Mouse (Mus musculus) embryonic facial prominence, embryonic 10.5 days (tissue): ENCODE data around the gene Rbm39. TPM values are rescaled to one million over a fixed set of nuclear protein-coding genes. Genes with fewer than 3 reads are reported as not detected.

Experiments
- DNase-seq: peaks from one replicate; pipeline ENCODE4 v3.0.0-alpha.2; 2017; ENCODE audit warnings: low spot score
- H3K27ac ChIP-seq: fragments of 300-500 bp; sonication (generic); replicated peaks from 2 replicates; pipeline ENCODE4 v1.5.1; 2016; ENCODE audit warnings: mild to moderate bottlenecking
- H3K27me3 ChIP-seq: fragments of 300-500 bp; sonication (generic); replicated peaks from 2 replicates; pipeline ENCODE4 v1.6.1; 2016; ENCODE audit warnings: low read depth, mild to moderate bottlenecking; ENCODE audit not compliant: poor library complexity, severe bottlenecking
- H3K36me3 ChIP-seq: fragments of 300-500 bp; sonication (generic); replicated peaks from 2 replicates; pipeline ENCODE4 v1.6.1; 2016; ENCODE audit warnings: mild to moderate bottlenecking, moderate library complexity
- H3K4me1 ChIP-seq: fragments of 300-500 bp; sonication (generic); 2 replicates; pipeline ENCODE4 v1.6.1; 2016
- H3K4me3 ChIP-seq: fragments of 300-500 bp; sonication (generic); 2 replicates; pipeline ENCODE4 v1.5.1; 2016; ENCODE audit warnings: mild to moderate bottlenecking, moderate library complexity
- H3K9me3 ChIP-seq: fragments of 300-500 bp; sonication (generic); 2 replicates; pipeline ENCODE4 v1.6.1; 2016; ENCODE audit warnings: mild to moderate bottlenecking
- WGBS: fragments of 180-500 bp; shearing (Covaris S2); methylation state at CpG from one replicate; pipeline ENCODE4 v1.1.7; 2016; 5-methylcytosine and 5-hydroxymethylcytosine counted together
- polyA plus RNA-seq: library from polyadenylated mRNA; unstranded; fragments of >200 nt; fragmentation: Nextera tagmentation; extraction: Ambion mirVana; gene quantifications from 2 replicates; pipeline ENCODE4 v1.2.1, GENCODE M21; 2016

Gene Rbm39
- polyA plus RNA-seq, 1 experiment from 2014 or later: 577 TPM

DNA sequence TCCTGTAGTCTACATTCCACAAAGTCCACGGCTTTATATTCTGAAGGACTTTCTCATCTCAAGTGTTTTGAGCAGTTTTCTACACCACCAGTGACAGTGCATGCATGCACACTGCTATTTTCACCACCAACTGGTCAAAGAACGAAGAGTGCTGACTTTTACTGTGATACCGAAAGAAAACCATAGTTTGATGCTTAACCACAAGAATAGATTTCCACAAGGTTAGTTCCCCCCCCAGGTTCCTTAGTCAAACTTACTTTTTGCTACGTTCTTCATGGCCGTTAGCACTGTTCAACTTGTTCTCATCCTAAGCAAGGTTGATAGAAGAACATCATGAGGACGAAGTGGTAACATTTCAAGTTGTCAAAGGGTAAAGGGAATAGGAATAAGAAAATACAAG lies 3.0 kb downstream of the Rbm39 start:
- 88% methylated on average over 6 of the region's 6 CpGs for WGBS
- peaks cover 27% of the 10 kb centered on the region for H3K4me1 ChIP-seq
- H3K27me3 ChIP-seq: no peaks in the 10 kb centered on the region
- peaks cover 70% of the 10 kb centered on the region for H3K36me3 ChIP-seq
- H3K9me3 ChIP-seq: no peaks in the 10 kb centered on the region
- DNase-seq: no peak
- no peak overlapping the region for H3K27ac ChIP-seq
- no peak overlapping the region for H3K4me3 ChIP-seq

DNA sequence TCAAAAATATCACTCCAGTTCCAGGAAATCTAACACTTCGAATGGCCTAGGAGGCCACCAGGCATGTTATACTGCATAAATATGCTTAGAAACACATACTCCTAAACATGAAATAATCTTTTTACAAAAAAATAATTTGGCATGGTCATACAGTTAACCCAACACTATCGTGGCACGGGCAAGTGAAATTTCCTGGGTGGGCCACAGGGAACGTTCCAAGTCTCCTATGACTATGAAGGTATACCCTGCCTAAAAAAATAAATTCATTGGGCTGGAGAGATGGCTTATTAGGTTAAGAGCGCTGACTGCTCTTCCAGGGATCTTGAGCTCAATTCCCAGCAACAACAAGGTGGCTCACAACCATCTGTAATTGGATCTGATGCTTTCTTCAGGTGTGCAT lies 13.5 kb downstream of the Rbm39 start:
- no peak overlapping the region for H3K4me3 ChIP-seq
- H3K4me1 ChIP-seq: no peaks in the 10 kb centered on the region
- no peaks in the 10 kb centered on the region for H3K9me3 ChIP-seq
- peaks cover 100% of the 10 kb centered on the region for H3K36me3 ChIP-seq
- 94% methylated on average over 5 of the region's 5 CpGs for WGBS
- no peaks in the 10 kb centered on the region for H3K27me3 ChIP-seq
- no peak for DNase-seq
- no peak overlapping the region for H3K27ac ChIP-seq

DNA sequence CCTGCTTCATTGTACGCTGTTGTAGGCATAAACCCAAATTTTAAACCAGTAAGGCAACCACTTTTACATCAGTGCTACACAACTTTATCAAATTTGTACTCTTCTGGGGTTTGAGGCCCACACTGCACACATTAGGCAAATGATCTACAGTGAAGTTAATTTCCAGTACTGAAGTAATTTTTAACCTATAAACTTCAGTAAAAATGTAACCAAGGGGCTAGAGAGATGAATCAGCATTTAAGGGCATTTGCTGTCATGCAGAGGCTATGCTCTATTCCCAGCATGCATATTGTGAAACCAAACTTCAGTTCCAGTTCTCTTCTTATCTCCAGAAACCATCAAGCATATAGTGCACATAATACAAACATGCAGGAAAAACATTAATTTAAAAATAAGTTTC lies 14.6 kb downstream of the Rbm39 start:
- Histone ChIP-seq H3K4me3 (no peak overlapping the region), H3K27ac (no peak overlapping the region), H3K9me3 (no peaks in the 10 kb centered on the region), H3K4me1 (no peaks in the 10 kb centered on the region), H3K27me3 (no peaks in the 10 kb centered on the region), H3K36me3 (peaks cover 100% of the 10 kb centered on the region)
- no peak for DNase-seq
- 97% methylated on average over 1 of the region's 1 CpGs for WGBS

DNA sequence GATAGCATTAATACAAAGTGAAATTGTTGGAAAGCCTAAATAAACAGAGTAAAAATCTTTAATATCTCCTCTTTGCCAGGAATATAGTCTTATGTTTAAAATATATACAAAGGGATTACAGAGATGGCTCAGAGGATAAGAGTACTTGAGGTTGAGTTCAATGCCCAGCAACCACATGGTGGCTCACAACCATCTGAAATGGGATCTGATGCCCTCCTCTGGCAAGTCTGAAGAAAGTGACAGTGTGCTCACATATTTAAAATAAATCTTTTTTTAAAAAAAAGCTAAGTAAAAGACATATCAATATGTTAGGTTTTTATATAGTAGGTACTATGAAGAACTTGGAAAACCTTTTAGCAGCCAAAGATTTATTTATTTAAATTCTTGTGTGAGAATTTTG lies 28.5 kb downstream of the Rbm39 start:
- Histone ChIP-seq H3K4me3 (no peak overlapping the region), H3K36me3 (peaks cover 100% of the 10 kb centered on the region), H3K9me3 (no peaks in the 10 kb centered on the region), H3K27ac (no peak overlapping the region), H3K4me1 (no peaks in the 10 kb centered on the region), H3K27me3 (no peaks in the 10 kb centered on the region)
- no peak for DNase-seq

DNA sequence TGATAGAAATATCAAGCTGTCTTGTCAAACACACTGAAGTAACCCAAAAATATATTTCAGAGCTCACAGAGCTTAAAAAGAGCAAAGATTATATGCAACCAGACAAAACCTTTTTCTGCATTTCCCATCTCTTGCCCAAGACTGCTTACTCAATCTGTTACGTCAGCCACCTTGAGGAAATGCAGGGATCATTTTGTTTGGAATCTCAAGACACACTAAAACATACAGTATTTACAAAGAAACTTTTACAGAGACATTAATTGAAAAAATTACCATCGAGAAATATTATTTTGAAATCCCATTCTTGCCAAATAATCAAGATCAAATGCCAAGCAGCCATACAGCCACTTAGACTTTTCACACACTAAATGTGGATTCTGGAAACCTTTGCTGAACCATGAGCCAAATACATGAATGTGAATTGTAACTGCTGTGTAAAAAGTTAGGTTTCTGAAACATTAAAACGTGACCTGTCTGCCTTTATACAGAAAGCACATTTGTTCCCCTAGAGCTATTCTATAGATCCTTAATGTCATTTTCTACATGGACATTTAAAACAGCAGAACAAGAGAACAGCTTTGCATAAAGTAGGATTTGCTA lies 32.6 kb downstream of the Rbm39 start:
- DNase-seq: no peak
- Histone ChIP-seq H3K4me3 (no peak overlapping the region), H3K9me3 (no peaks in the 10 kb centered on the region), H3K27ac (no peak overlapping the region), H3K27me3 (no peaks in the 10 kb centered on the region), H3K4me1 (peaks cover 21% of the 10 kb centered on the region), H3K36me3 (peaks cover 64% of the 10 kb centered on the region)
- 94% methylated on average over 3 of the region's 3 CpGs for WGBS

DNA sequence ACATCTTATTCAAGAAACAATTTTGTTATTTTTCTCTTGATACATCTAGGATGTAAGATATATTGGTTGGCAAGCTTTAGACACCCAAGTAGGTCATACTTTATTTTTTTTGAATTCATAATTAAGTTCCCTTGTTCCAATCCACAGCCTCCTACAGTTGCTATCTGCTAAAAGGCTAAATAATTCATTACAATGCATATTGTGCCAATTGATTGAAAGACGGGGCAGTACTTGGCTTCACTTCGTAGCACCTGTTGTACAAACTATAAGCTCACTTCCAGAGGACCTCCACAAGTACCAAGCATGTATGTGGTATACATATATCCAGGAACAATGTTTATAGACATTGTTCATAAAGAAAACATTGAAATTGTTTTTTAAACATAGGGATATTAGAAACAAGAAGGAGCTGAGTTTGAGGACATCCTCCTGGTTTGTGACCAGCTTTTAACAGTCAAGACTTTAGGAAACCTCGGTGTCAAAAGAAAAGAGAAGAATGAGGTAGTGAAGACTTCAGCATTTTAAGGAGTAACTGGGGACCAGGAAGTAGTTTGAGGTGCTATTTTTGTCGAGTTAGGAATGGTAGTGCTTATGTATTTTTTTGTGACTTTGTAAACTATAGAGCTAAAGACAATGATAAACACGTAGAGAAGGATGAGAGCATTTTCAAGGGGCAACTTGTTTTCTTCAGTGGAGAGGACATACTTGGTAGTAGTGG lies 33.6 kb downstream of the Rbm39 start:
- Histone ChIP-seq H3K9me3 (no peaks in the 10 kb centered on the region), H3K4me3 (no peak overlapping the region), H3K27me3 (no peaks in the 10 kb centered on the region), H3K4me1 (peaks cover 21% of the 10 kb centered on the region), H3K36me3 (peaks cover 61% of the 10 kb centered on the region), H3K27ac (no peak overlapping the region)
- DNase-seq: no peak
- WGBS: 78% methylated on average over 5 of the region's 5 CpGs

DNA sequence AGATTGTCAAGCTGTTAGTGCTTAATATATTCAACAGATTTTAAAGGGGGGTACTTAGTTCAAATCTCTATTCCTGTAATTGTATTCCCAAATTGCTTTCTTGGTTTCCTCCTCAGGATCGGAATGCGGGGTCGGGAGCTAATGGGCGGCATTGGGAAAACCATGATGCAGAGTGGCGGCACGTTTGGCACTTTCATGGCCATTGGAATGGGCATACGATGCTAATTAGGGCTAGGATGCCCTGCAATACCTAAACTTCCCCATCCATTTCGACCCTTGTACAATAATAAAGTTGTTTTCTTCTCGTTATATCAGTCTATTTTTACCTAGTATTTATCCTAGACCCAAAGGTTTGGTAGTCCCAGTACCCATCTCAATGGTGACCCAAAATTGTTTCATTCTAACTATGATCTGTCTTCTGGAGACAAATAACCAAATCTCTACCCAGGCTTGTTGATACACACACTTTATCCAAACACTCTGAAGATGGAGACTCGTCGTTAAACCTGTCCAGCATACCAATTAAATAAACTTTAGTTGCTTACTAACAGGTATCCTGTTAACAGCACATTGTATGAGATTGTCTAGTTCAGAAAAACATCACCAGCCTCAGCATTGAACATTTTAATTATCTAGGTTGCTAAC lies 34.4 kb downstream of the Rbm39 start:
- DNase-seq: no peak
- Histone ChIP-seq H3K4me1 (peaks cover 21% of the 10 kb centered on the region), H3K36me3 (peaks cover 57% of the 10 kb centered on the region), H3K27me3 (no peaks in the 10 kb centered on the region), H3K4me3 (peak overlapping the region; percentile 81; the same call in 1 of the 2 replicates), H3K9me3 (no peaks in the 10 kb centered on the region), H3K27ac (no peak overlapping the region)
- WGBS: 67% methylated on average over 11 of the region's 11 CpGs

DNA sequence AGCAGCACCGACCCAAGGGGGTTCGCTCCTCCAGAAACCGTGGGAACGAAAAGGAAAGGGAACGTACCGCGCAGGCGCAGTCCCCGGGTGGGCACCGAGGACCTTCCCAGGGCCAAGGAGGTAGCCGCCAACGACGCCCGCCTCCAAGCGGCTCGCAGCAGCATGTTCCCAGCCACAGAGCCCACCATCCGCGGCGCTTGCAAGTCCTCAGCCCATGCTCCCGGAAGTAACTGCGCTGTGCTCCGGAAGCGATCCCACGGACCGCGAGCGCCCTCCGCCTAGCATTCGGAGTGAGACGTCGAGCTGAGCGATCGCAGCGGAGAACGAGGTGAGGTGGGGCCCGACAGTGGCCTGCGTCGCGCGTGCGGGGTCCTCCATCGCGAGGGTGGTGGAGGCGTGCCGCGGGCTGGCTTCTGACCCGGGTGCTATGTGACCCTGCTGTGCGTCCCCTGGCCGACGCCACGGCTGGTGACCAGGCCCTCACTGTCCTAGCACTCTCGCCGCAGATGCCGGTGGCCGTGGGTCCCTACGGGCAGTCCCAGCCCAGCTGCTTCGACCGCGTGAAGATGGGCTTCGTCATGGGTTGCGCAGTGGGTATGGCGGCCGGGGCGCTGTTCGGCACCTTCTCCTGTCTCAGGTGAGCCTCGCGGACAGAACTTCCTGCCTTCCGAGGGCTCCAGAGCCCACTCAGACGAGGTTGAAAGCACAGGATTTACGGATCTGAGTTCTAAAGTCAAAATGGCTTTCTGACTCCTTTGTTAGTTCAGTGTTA lies 35.9 kb downstream of the Rbm39 start, which contains the start of the genes Romo1 and Nfs1:
Romo1 (plus strand) TSS at position 87 of the 772 bp plus-strand sequence.
Nfs1 (minus strand) TSS at position 234 of the 772 bp plus-strand sequence.
- WGBS: under 1% methylated on average over 70 of the region's 70 CpGs

DNA sequence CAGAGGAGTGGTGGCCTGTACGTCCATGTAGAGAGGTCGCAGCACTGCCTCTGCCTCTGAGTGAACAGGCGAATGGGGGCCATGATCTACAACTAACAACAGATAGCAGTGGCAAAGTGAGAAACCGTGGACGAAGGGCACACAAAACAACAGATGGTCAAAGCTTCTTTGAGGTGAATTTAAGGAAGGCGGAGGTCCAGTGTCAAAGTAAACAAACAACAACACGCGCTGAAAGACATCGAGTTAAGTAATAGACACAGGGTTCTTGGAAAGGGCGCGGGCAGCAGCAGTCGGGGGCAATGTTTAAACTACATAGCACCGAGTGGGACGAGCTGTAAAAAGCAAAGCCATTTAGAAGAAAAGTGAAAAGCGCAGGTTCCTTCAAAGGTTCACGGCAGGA lies 36.7 kb downstream of the Rbm39 start:
- WGBS: 3% methylated on average over 16 of the region's 16 CpGs

More for the DNA sequence above, 35.9 kb downstream of the Rbm39 start, which contains the start of the genes Romo1 and Nfs1:
- Histone ChIP-seq H3K27ac (peak within 1 kb of the TSS; percentile 92), H3K36me3 (peaks cover 48% of the 10 kb centered on the region), H3K27me3 (no peaks in the 10 kb centered on the region), H3K4me3 (peak within 1 kb of the TSS; percentile 81), H3K9me3 (no peaks in the 10 kb centered on the region), H3K4me1 (peaks cover 21% of the 10 kb centered on the region)
- peak; percentile 98 for DNase-seq

DNA sequence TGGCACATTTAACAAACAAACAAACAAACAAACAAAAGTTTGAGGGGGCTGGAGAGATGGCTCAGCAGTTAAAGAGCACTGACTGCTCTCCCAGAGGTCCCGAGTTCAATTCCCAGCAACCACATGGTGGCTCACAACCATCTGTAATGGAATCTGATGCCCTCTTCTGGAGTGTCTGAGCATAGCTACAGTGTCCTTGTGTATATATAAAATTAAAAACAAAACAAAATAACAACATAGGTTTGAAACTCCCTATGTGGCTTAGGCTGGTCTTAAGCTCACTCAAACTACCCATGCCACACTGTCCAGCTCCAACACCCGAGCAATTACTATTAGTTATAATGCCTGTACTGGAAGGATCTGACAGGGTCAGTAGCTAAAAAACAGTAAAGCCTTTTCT lies 37.2 kb downstream of the Rbm39 start:
- DNase-seq: no peak
- H3K9me3 ChIP-seq: no peaks in the 10 kb centered on the region
- H3K27me3 ChIP-seq: no peaks in the 10 kb centered on the region
- H3K4me1 ChIP-seq: peaks cover 21% of the 10 kb centered on the region
- peak overlapping the region; percentile 81 for H3K4me3 ChIP-seq
- WGBS: 82% methylated on average over 2 of the region's 2 CpGs
- peaks cover 41% of the 10 kb centered on the region for H3K36me3 ChIP-seq
- H3K27ac ChIP-seq: no peak overlapping the region

More for the DNA sequence above, 36.7 kb downstream of the Rbm39 start:
- Histone ChIP-seq H3K9me3 (no peaks in the 10 kb centered on the region), H3K4me3 (peak overlapping the region; percentile 81), H3K4me1 (peaks cover 21% of the 10 kb centered on the region), H3K36me3 (peaks cover 46% of the 10 kb centered on the region), H3K27me3 (no peaks in the 10 kb centered on the region), H3K27ac (peak overlapping the region; percentile 92)
- DNase-seq: no peak

DNA sequence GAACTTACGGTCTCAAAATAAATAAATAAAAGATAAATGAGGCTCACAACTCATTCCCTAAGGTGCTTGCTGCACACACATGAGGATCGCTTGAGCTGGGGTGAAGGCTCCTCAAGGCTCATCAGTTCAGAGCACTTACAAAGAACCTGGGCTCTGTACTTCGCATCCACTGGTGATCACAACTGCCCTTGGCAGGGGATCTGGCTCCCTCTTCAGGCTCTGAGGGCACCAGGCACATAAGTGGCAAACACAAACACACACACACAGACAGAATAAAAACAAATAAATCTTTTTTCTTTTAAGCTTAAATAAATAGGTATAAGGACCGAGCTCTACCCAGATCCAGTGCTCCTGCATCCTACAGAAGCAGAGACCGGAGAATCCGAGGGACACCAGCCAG lies 44.3 kb downstream of the Rbm39 start:
- no peaks in the 10 kb centered on the region for H3K4me1 ChIP-seq
- WGBS: 87% methylated on average over 6 of the region's 6 CpGs
- no peak overlapping the region for H3K27ac ChIP-seq
- H3K36me3 ChIP-seq: peaks cover 40% of the 10 kb centered on the region
- no peak overlapping the region for H3K4me3 ChIP-seq
- no peaks in the 10 kb centered on the region for H3K27me3 ChIP-seq
- no peaks in the 10 kb centered on the region for H3K9me3 ChIP-seq
- DNase-seq: no peak

DNA sequence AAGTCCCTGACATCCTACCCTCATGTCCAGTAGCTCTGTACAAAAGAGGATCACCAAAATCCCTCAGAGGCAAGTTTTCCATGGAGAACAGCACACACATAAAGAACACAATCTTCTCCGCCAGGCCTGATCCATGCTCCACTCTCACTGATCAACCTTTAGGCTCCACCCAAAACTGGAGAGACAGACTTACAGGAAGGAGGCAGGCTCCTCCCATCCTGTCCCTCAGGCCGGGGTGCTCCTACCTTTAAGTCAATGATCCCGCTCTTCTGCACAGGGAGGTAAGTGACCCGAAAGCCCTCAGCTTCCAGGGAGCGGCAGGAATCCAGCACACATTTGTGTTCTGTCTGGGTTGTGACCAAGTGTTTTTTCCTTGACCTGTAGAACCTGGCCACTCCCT lies 45.9 kb downstream of the Rbm39 start:
- WGBS: 90% methylated on average over 5 of the region's 5 CpGs

More for the DNA sequence above, 45.9 kb downstream of the Rbm39 start:
- Histone ChIP-seq H3K27me3 (no peaks in the 10 kb centered on the region), H3K4me3 (no peak overlapping the region), H3K36me3 (peaks cover 43% of the 10 kb centered on the region), H3K27ac (no peak overlapping the region), H3K9me3 (no peaks in the 10 kb centered on the region), H3K4me1 (no peaks in the 10 kb centered on the region)
- DNase-seq: no peak
